Mouse (Mus musculus) stomach, embryonic 14.5 days (tissue): ENCODE measurements around the gene Slc35e1. TPM values are rescaled to one million over a fixed set of nuclear protein-coding genes. Genes with fewer than 3 reads are reported as not detected.

ENCODE experiments used
- ATAC-seq: fragments of 200-750 bp; cut with Nextera tagmentation; 2 replicates; pipeline ENCODE4 v1.8.0; 2017; ENCODE audit warnings: low read depth, moderate TSS enrichment; ENCODE audit not compliant: insufficient number of reproducible peaks, insufficient read depth, low FRiP score
- H3K27ac ChIP-seq: fragments of 300-500 bp; sonication (generic); 2 replicates; pipeline ENCODE4 v1.5.1; 2014; ENCODE audit warnings: mild to moderate bottlenecking, low read length, moderate library complexity, mixed read lengths
- H3K27me3 ChIP-seq: fragments of 300-500 bp; sonication (generic); 2 replicates; pipeline ENCODE4 v1.6.1; 2014; ENCODE audit warnings: low read length, control low read depth, mixed read lengths; ENCODE audit not compliant: control insufficient read depth, insufficient read depth
- H3K36me3 ChIP-seq: fragments of 300-500 bp; sonication (generic); 2 replicates; pipeline ENCODE4 v1.6.1; 2014; ENCODE audit warnings: mild to moderate bottlenecking, control low read depth, low read length, moderate library complexity, mixed read lengths; ENCODE audit not compliant: control insufficient read depth, insufficient read depth
- H3K4me1 ChIP-seq: fragments of 300-500 bp; sonication (generic); 2 replicates; pipeline ENCODE4 v1.6.1; 2014; ENCODE audit warnings: low read length, control low read depth, mixed read lengths; ENCODE audit not compliant: control insufficient read depth, insufficient read depth
- H3K4me2 ChIP-seq: fragments of 300-500 bp; sonication (generic); replicated peaks from 2 replicates; pipeline ENCODE4 v1.6.1; 2014; ENCODE audit warnings: low read depth, low read length, control low read depth
- H3K4me3 ChIP-seq: fragments of 300-500 bp; sonication (generic); 2 replicates; pipeline ENCODE4 v1.5.1; 2014; ENCODE audit warnings: low read depth, low read length, control low read depth
- H3K9ac ChIP-seq: fragments of 300-500 bp; sonication (generic); replicated peaks from 2 replicates; pipeline ENCODE4 v1.6.1; 2014; ENCODE audit warnings: low read depth, mild to moderate bottlenecking, control low read depth, low read length, moderate library complexity, mixed read lengths
- H3K9me3 ChIP-seq: fragments of 300-500 bp; sonication (generic); 2 replicates; pipeline ENCODE4 v1.6.1; 2016; ENCODE audit warnings: low read depth, low read length, control low read depth; ENCODE audit not compliant: control insufficient read depth
- WGBS: fragments of 180-500 bp; shearing (Covaris S2); extraction: QIAGEN DNeasy Blood & Tissue Kit; methylation state at CpG from one replicate; pipeline ENCODE4 v1.1.7; 2014; 5-methylcytosine and 5-hydroxymethylcytosine counted together
- microRNA-seq: library from miRNA; unstranded; fragments of <30 nt; microRNA quantifications from one replicate; pipeline ENCODE4, GENCODE M21; 2016
- polyA plus RNA-seq: library from polyadenylated mRNA; unstranded; fragments of >200 nt; fragmentation: Nextera tagmentation; extraction: Ambion mirVana; gene quantifications from 2 replicates; pipeline ENCODE4 v1.2.1, GENCODE M21; 2014

Slc35e1 gene
- polyA plus RNA-seq, 1 experiment from 2014 or later = 10.7 TPM

DNA sequence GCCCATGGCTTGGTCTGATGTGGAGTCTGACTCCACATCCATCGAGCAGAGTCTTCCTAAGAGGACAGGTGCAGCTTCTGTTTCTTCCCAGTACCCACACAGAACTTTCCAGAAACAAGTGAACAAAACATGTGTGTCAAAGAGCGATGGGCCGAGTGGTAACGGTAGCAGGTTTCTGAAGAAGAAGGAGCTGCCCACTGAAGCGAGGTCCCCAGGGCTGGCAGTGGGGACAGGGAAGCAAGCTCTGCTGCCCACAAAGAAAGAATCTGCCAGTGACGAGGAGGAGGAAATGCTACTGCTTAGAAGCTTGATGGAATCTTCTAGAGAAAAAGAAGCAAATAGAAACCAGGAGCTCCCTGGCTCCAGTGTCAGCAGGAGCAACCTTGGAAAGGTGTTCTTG, 47.3 kb downstream of the Slc35e1 start:
- no peak overlapping the region for H3K27ac ChIP-seq
- H3K4me1 ChIP-seq = peaks cover 6% of the 10 kb centered on the region; the same call in 1 of the 2 replicates
- H3K27me3 ChIP-seq = no peaks in the 10 kb centered on the region
- H3K9ac ChIP-seq = no peak overlapping the region
- WGBS = 95% methylated on average over 6 of the region's 6 CpGs
- no peak overlapping the region for H3K4me3 ChIP-seq
- peaks cover 12% of the 10 kb centered on the region for H3K36me3 ChIP-seq
- H3K9me3 ChIP-seq = no peaks in the 10 kb centered on the region
- no peak overlapping the region for H3K4me2 ChIP-seq
- no peak for ATAC-seq

DNA sequence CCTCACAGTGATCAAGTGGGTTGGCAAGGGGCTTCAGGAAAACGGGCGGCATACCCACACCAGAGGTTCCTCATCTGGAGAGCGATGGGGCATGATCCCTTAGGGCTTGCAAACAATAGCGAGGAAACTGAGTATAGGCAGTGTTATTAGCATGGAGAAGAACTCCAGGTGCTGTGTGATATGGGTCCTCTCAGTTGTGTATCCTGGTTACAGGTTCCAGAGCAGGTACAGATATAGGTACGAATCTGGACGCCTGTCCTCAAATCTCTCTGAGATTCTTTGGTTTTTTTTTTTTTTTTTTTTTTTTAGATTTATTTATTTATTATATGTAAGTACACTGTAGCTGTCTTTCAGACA, 48.4 kb downstream of the Slc35e1 start:
- Histone ChIP-seq H3K9ac (peak overlapping the region; percentile 57; the same call in 1 of the 2 replicates), H3K27me3 (no peaks in the 10 kb centered on the region), H3K9me3 (no peaks in the 10 kb centered on the region), H3K4me2 (peak overlapping the region; percentile 63), H3K4me3 (peak overlapping the region; percentile 42), H3K36me3 (0 out of 2 replicates have a peak, but pooled peaks cover 3% of the 10 kb centered on the region), H3K27ac (no peak overlapping the region; the same call in 1 of the 2 replicates), H3K4me1 (peaks cover 6% of the 10 kb centered on the region; the same call in 1 of the 2 replicates)
- ATAC-seq = peak; percentile 67; the same call in 1 of the 2 replicates
- 39% methylated on average over 6 of the region's 6 CpGs for WGBS

DNA sequence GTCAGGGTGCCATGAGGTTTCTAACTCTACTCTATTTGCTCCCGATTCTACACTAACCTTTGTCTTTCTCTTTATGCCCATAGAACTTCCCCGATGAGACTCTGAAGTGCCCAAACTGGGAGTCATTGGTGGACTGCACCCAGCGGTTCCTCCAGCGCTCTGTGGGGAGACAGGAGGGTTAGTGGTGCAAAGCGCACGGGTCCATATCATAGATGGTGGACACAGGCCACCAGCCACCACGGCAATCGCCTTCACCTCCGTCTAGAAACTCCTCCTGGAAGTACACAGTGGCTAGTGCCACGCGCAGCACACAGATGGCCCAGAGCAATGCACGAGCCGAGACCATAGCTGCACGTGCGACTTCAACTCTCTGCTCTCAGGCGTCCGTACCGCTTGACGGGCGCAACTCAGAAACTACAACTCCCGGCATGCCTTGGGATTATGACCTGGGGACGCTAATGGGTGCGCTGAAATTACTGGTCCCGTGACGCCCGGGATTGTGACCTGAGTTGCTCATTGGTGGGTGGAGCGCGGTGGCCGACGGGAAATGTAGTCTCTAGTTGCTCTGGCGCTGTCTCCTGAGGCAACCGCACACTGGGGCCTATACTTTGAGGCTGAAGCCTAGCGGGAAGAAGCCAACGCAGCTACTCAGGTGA, 48.9 kb downstream of the Slc35e1 start, which contains the start of the genes Calr3 and 1700030K09Rik:
Calr3 (minus strand) TSS at position 533 of the 656 bp plus-strand sequence.
1700030K09Rik (plus strand) TSS at position 543 of the 656 bp plus-strand sequence.
- Histone ChIP-seq H3K4me1 (peaks cover 6% of the 10 kb centered on the region; the same call in 1 of the 2 replicates), H3K4me2 (peak within 1 kb of the TSS; percentile 63), H3K4me3 (peak within 1 kb of the TSS; percentile 42), H3K27ac (no peak within 1 kb of the TSS; the same call in 1 of the 2 replicates), H3K27me3 (no peaks in the 10 kb centered on the region), H3K9ac (peak within 1 kb of the TSS; percentile 57; the same call in 1 of the 2 replicates), H3K36me3 (0 out of 2 replicates have a peak, but pooled peaks cover 3% of the 10 kb centered on the region), H3K9me3 (no peaks in the 10 kb centered on the region)
- 5% methylated on average over 34 of the region's 34 CpGs for WGBS
- peak; percentile 99 for ATAC-seq

DNA sequence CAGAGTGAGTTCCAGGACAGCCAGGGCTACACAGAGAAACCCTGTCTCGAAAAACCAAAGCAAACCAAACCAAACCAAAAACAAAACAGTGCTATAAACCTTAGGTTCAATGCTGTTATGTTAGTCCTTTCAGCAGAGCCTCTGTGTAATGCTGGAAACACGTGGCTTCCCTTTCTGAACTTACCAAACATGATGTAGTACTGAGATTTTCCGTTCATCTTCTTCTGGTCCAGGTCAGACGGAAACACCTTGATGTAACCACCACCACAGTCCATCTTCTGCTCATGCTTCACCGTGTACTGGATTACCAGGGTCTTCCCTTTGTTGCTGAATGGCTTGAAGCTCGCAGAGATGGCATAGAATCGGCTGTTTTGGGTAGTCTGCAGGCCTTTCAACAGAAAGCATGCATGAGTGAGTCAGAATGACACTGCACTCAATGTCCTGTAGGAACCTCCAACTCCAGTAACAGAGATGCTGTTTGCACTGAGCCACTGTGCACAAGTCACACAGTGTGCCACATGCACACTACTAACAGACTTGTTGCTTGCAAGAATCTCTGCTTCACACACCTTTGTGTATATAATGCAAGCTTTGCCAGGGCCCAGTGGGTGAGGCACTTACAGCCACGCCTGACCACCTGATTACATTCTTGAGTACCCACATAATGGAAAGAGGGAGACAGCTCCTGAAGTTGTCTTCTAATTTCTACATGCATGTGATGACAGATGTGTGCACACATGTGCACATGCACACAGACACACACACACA, 54.0 kb downstream of the Slc35e1 start:
- H3K4me2 ChIP-seq = no peak overlapping the region
- H3K4me3 ChIP-seq = no peak overlapping the region
- no peaks in the 10 kb centered on the region for H3K36me3 ChIP-seq
- H3K27me3 ChIP-seq = no peaks in the 10 kb centered on the region
- H3K4me1 ChIP-seq = no peaks in the 10 kb centered on the region
- no peak overlapping the region for H3K27ac ChIP-seq
- 74% methylated on average over 8 of the region's 8 CpGs for WGBS
- H3K9me3 ChIP-seq = no peaks in the 10 kb centered on the region
- peak; percentile 72 for ATAC-seq
- H3K9ac ChIP-seq = no peak overlapping the region

DNA sequence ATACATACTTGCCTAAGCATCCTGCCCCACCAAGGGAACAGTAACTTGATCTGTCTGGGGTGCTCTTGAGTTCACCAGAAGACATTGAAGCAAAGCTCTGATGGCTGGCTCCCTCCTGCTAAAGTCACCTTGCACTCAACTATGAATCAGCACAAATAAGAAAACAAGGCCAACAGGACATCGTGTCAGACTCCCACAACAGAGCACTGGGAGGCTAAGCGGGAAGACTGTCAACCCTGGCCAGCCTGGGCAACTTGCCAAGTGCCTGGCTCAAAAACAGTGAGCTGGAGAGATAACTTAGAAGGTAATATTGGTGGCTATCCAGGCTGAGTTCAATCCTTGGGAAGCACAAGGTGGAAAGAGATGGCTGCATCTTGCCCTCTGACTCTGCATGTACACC, 57.5 kb downstream of the Slc35e1 start:
- H3K4me3 ChIP-seq = no peak overlapping the region
- no peak overlapping the region for H3K9ac ChIP-seq
- H3K4me1 ChIP-seq = no peaks in the 10 kb centered on the region
- H3K9me3 ChIP-seq = no peaks in the 10 kb centered on the region
- H3K27ac ChIP-seq = no peak overlapping the region
- H3K27me3 ChIP-seq = no peaks in the 10 kb centered on the region
- no peak overlapping the region for H3K4me2 ChIP-seq
- 32% methylated on average over 2 of the region's 2 CpGs for WGBS
- no peak for ATAC-seq
- H3K36me3 ChIP-seq = no peaks in the 10 kb centered on the region

Small RNAs within 50 kb of the gene (microRNA-seq; reads per million reads assigned to microRNA genes)
- gene Gm28019 (not detected), gene Mir7068 (1.6 reads per million)

Other genes with a start within 250 kb of the Slc35e1 start
- gene Gm10282, start 187.4 kb downstream of the Slc35e1 start, polyA plus RNA-seq = 27.2 and 32.7 TPM in 2 replicates
- gene Klf2, start 173.6 kb downstream of the Slc35e1 start, polyA plus RNA-seq = 6.4 and 6.6 TPM in 2 replicates
- 67.6 and 68.2 TPM in 2 replicates for gene Eps15l1, start 71.2 kb downstream of the Slc35e1 start, polyA plus RNA-seq
- gene Calr3, start 48.7 kb downstream of the Slc35e1 start, polyA plus RNA-seq = 3.1 and 3.2 TPM in 2 replicates
- gene 1700030K09Rik, start 48.7 kb downstream of the Slc35e1 start, polyA plus RNA-seq = 14.6 and 16.2 TPM in 2 replicates
- 57.3 and 60.9 TPM in 2 replicates for gene Cherp, start 17.4 kb downstream of the Slc35e1 start, polyA plus RNA-seq
- 10.8 and 13.3 TPM in 2 replicates for gene Med26, start 55.7 kb upstream of the Slc35e1 start, polyA plus RNA-seq
- gene Smim7, start 78.5 kb upstream of the Slc35e1 start, polyA plus RNA-seq = 150 and 154 TPM in 2 replicates
- 22.6 and 26.9 TPM in 2 replicates for gene Tmem38a, start 79.4 kb upstream of the Slc35e1 start, polyA plus RNA-seq
- gene Nwd1, start 154.1 kb upstream of the Slc35e1 start, polyA plus RNA-seq = 0.14 TPM in 2 replicates
- 178 and 193 TPM in 2 replicates for gene Sin3b, start 230.7 kb upstream of the Slc35e1 start, polyA plus RNA-seq